Mouse (Mus musculus) right cerebral cortex, postnatal 25 days (tissue): ENCODE data around the gene Rap1gap.

ENCODE experiments used
- DNase-seq: peaks from one replicate; pipeline ENCODE4 v3.0.0; 2022

Gene Rap1gap

GRCm38 (mm10) chr4:137695300-137695699 lies 30.8 kb downstream of the Rap1gap start:
- DNase-seq: no peak

DNA sequence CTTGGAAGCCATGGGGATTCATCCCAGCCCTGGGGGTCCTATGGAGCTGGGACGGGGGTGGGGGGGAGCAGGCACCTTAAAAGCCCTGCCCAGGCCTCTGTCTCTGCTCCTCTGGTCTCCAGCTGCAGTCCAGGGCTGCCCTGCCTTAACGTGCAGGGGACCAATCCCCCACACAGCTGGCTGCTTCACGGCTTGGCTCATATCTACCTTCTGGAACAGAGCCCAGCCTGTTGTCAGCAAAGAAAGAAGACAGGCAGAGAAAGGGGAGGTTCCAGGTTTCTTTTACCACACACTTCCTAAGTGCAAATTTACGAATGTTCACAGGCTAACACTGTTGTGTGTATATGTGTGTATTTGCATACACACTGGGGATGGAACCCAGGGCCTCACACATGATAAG lies 31.4 kb downstream of the Rap1gap start:
- no peak for DNase-seq

GRCm38 (mm10) chr4:137697156-137697885 lies 32.8 kb downstream of the Rap1gap start:
- no peak for DNase-seq

DNA sequence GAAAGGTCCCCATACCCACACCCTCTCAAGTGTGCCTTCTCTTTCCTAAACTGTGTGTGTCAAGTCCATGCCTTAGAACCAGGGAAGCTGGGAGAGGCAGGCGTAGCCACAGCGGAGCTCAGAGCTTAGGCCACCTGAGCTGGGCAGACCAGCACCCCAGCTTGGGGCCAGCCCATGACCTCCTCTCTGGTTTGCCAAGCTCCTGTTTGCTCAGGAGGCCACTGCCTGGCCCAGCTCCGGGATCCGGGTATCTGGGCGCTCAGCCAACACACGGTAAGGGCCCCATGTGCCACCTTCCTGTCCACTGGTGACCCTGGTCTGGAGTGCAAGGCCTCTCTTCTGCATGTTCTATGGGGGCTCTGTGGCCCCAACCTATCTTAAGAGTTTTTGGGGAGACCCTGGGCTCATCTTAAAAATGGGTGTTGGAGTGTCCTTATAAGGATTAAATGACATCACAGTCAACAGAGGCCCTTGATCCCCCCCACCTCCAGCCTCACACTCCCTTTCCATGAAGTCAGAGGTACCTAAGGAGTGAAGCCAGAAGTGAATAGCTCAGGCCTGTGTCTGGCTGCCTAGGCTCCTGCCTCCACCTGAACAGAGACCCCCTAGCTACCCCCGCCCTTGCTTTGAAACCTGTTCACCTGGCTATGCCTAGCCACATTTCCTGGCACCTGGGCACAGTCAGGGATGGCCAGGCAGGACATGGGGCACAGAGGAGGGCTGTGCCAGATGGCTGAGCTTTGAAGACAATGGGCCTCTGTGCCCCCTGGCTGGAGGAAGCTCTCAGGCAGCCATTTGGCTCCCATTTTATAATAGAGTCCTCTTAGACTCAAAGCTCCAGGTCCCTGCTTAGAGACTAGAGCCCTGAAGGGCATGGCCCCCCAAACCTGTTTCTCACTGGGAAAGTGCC lies 33.8 kb downstream of the Rap1gap start:
- DNase-seq: no peak

- no peak for DNase-seq
Observed at GRCm38 (mm10) chr4:137699264-137700211, 35.0 kb downstream of the Rap1gap start.

DNA sequence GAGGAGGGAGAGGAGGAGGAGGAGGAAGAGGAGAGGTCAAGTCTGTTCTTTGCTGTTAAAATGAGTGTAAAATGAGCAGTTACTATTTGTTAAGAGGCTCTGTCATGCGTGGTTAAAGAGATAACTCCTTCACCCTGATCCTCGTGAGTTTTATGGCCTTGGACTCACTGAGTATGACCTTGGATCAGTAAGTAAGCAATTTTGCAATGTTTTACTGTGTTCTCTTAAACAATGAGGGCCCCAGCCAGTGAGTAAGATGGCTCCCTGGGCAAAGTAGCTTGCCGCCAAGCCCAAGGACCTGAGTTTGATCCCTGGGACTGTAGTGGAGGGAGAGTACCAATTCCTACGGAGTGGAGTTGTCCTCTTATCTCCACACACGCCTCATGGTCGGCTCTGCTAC lies 36.4 kb downstream of the Rap1gap start:
- no peak for DNase-seq

- no peak for DNase-seq
Observed at GRCm38 (mm10) chr4:137703077-137703476, 38.6 kb downstream of the Rap1gap start.

- no peak for DNase-seq
Observed at GRCm38 (mm10) chr4:137704561-137704960, 40.0 kb downstream of the Rap1gap start.

DNA sequence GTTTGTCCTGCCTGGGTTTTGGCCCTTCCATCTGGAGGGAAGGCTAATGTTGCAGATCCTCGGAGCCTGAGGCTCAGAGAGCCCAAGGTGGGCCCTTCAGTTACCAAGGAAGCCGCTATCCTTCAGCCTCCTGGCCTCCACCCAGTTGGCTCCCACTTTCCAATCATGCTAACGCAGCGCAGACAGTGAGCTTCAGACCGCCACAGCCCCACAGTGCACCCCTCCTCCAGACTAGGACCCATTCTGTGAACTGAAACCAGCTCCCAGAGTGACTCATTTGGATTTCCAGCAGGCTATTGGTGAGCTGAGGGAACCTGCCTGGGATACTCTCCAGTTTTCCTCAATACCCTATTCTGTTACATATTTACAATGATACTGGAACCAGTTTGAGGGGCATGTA lies 40.9 kb downstream of the Rap1gap start:
- DNase-seq: no peak

DNA sequence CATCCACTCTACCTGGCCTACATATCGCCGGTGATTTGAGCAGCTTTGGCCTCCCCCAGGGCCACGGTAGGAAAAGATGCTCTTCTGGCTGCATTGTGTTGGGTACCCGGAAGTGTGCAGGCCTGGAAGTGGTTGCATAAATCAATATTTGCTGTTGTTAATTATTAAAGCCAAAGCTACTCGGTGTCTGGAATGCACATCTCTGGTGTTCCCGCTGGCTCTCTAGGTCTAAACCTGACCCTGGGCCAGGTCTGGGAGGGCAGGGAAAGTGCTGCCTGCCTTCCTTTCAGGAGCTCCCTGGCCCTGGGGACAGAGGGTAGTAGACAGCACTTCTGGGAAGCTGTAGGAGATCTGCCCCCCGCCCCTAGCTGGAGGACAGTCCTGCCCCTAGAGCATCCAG lies 42.0 kb downstream of the Rap1gap start:
- DNase-seq: no peak

- peak; percentile 71 for DNase-seq
Observed at GRCm38 (mm10) chr4:137707216-137707990, 42.9 kb downstream of the Rap1gap start.

DNA sequence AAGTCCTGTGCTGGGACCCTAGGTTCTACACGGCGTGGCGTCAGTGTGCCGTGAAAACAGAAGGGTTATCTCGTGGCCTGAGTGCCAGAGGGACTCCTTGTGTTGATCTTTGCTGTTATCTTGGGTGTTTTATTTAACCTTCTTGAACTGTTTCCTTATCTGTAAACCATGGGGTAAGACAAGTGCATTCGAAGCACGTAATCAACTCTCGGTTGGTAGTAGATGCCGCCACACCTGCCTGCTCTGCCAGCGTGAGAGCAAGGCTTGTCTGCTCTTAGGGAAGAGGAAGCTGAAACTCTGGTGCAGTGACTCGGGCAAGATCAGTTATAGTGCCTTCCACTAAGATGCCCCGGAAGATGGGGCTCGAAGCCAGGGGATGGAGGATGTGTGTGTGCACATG lies 48.4 kb downstream of the Rap1gap start:
- DNase-seq: no peak

DNA sequence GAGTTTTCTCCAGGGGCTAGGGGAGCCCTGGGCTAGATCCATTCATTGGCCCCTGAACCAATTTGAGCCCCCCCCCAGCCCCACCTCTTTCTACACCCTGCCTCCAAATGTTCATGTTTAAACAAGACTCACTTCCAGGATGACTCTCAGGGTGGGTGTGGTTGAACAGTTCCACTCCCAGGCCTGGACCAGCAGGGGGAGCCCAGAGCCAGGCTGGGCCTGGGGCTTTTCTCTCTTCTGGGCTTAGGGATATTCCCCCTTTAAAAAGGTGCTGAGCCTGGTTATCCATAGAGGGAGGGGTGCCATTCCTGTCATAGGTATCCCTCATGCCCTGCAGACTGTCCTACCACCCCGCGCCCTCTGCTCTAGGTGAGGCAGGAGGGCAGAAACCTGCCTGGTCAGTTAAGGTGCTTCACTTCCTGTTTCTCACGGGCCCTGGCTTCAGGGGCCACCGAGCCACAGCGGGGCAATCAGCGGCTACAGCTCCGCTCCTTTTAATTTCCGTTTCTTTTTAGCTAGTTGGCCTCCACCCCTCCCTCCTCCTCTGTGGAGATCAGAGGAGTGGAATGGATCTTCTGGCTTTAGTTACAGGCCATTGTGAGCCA lies 49.6 kb downstream of the Rap1gap start:
- no peak for DNase-seq

- no peak for DNase-seq
Observed at GRCm38 (mm10) chr4:137717005-137717404, 52.5 kb downstream of the Rap1gap start.

GRCm38 (mm10) chr4:137717671-137718070 lies 53.1 kb downstream of the Rap1gap start:
- DNase-seq: no peak

- no peak for DNase-seq
Observed at GRCm38 (mm10) chr4:137719378-137720077, 55.0 kb downstream of the Rap1gap start.

- no peak for DNase-seq
Observed at GRCm38 (mm10) chr4:137721563-137721962, 57.0 kb downstream of the Rap1gap start.

DNA sequence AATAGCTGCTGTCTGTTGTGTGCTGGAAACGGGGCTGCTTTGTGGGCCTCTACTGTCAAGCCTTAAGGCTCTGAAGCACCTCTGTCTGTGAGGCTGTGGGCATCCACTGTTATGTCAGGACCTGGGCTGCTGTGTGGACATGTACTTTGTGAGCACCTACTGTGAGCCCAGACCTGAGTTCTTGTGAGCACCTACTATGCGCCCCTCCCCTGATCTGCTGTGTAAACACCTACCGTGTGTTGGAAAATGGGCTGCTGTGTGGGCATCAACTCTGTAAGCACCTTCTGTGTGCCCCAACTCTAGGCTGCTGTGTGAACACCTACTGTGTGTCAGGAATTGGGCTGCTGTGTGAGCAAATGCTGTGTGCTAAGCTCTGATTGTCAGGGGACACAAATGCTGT lies 57.7 kb downstream of the Rap1gap start:
- no peak for DNase-seq

GRCm38 (mm10) chr4:137722692-137723427 lies 58.3 kb downstream of the Rap1gap start:
- DNase-seq: peak; percentile 75

DNA sequence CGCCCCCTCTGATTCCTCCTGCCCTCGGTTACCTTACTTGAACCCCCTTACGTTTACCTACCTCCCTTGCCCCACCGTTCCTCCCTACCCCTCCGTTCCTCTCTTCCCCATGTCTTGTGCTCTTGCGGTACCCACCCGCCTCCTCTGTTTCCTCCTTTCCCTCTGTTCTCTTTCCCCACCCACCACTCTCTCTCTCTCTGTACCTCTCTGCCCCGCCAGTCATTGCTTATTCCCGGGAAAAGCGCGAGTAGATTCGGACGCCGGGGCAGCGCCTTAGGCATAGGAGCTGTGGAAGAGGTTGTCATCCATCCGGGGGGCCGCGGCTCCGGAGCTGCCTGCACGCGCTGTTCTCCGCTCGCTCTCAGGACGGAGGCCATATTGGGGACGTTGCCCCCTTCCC lies 59.0 kb downstream of the Rap1gap start:
- no peak for DNase-seq
